Mouse (Mus musculus) pancreas, adult 10 weeks (tissue): ENCODE results near the gene Pgr. TPM values are rescaled to one million over a fixed set of nuclear protein-coding genes. Genes with fewer than 3 reads are reported as not detected.

Source experiments
- polyA plus RNA-seq: library from polyadenylated mRNA; stranded (reverse); fragments of 350-450 nt; fragmentation: Illumina TruSeq; extraction: RNeasy Lipid Tissue Mini Kit (QIAGEN cat#74804); gene quantifications from one replicate; pipeline ENCODE4 v1.2.3, GENCODE M21; 2015; ENCODE audit warnings: low read depth, low replicate concordance; ENCODE audit not compliant: insufficient read depth

Gene Pgr
- not detected for polyA plus RNA-seq

DNA sequence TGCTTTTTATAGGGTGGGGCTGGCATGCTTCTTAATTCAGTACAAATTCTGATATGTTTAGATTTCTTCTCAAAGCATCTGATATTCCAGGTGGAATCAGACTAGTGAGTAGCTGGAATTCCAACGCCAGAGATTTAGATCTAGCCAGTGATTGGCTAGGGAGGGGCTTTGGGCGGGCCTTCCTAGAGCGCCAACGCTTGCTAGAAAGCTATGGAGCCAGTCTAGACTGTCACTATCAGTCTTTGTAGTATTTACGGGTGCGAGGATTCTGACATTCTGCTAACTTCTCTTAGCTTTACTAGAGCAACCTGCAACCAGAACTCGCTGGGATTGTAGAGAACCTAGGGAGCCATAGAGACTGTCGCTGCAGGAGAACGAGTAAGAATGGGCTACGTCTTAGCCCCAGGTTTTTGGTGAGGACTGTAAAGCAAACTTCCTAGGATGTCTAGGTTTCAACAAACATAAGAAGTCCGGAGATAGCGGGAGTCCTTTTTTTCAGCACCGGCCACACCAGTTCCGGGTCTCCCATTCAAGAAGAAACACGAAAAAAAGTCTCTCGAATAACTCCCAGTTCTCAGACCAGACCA is at the start of gene Pgr:
Gene Pgr (plus strand): TSS at position 218 of the 587 bp plus-strand sequence.

DNA sequence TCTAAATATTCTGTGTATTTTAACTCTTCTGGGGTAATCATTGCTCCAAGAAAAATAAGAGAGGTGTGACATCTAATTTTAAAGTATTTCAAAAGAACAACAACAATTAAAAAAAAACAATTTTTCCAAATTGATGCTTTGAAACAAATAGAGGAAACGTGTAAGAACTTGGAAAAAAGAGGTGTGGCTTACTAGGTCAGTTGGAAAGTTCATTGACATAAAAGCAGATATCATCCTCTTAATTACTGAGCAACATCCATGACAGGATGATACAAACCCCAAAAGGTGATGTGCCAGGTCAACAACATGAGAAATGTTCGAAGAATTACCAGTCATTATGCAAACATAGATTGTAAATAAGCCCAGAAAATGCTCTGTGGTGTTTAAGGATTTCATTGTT is 71.9 kb downstream of the Pgr start, which contains the start of gene Gm16485:
Gene Gm16485 (plus strand): TSS at position 301 of the 400 bp plus-strand sequence.

Other genes with a start within 250 kb of the Pgr start
- gene Gm16485, start 72.0 kb downstream of the Pgr start, polyA plus RNA-seq, result not detected